Mouse (Mus musculus): ENCODE results near the gene Atp5d. TPM values are rescaled to one million over a fixed set of nuclear protein-coding genes. Genes with fewer than 3 reads are reported as not detected.
A peak's percentile ranks its signal among the peaks of the same experiment; 100 is the strongest.

Gene Atp5d
- polyA plus RNA-seq, 1 experiment from 2014 or later, result 861 TPM

GRCm38 (mm10) chr10:80117736-80118135 lies 20.7 kb upstream of the Atp5d start:
- Histone ChIP-seq H3K9me3 (replicated peaks) (no peaks in the 10 kb centered on the region), H3K4me2 (peak overlapping the region; percentile 97), H3K27me3 (replicated peaks) (no peaks in the 10 kb centered on the region), H3K27ac (ENCODE audit: poor library complexity, severe bottlenecking) (0 out of 2 replicates have a peak overlapping the region, but pooled peaks have one; percentile 53), H3K36me3 (peaks cover 44% of the 10 kb centered on the region), H3K4me1 (replicated peaks) (peaks cover 42% of the 10 kb centered on the region), H3K4me3 (peak overlapping the region; percentile 71), H3K9ac (peak overlapping the region; percentile 81)
- WGBS, result 67% methylated on average over 1 of the region's 1 CpGs
- no peak for ATAC-seq (ENCODE audit: insufficient number of reproducible peaks, low FRiP score)

- 85% methylated on average over 6 of the region's 6 CpGs for WGBS
- peaks cover 43% of the 10 kb centered on the region for H3K4me1 ChIP-seq (replicated peaks)
- H3K9ac ChIP-seq, result peak overlapping the region; percentile 81; the same call in 1 of the 2 replicates
- H3K4me3 ChIP-seq, result peak overlapping the region; percentile 71
- H3K27ac ChIP-seq (ENCODE audit: poor library complexity, severe bottlenecking), result no peak overlapping the region
- ATAC-seq (ENCODE audit: insufficient number of reproducible peaks, low FRiP score), result no peak
- no peaks in the 10 kb centered on the region for H3K27me3 ChIP-seq (replicated peaks)
- H3K9me3 ChIP-seq (replicated peaks), result no peaks in the 10 kb centered on the region
- H3K36me3 ChIP-seq, result peaks cover 48% of the 10 kb centered on the region
- peak overlapping the region; percentile 97 for H3K4me2 ChIP-seq
Observed at GRCm38 (mm10) chr10:80118552-80118951, 19.9 kb upstream of the Atp5d start.

- no peak overlapping the region for H3K4me3 ChIP-seq
- H3K9me3 ChIP-seq (replicated peaks), result no peaks in the 10 kb centered on the region
- no peak overlapping the region for H3K4me2 ChIP-seq
- peak overlapping the region; percentile 21; the same call in 1 of the 2 replicates for H3K9ac ChIP-seq
- ATAC-seq (ENCODE audit: insufficient number of reproducible peaks, low FRiP score), result no peak
- no peaks in the 10 kb centered on the region for H3K27me3 ChIP-seq (replicated peaks)
- H3K27ac ChIP-seq (ENCODE audit: poor library complexity, severe bottlenecking), result no peak overlapping the region
- WGBS, result 69% methylated on average over 2 of the region's 2 CpGs
- peaks cover 62% of the 10 kb centered on the region for H3K36me3 ChIP-seq
- peaks cover 51% of the 10 kb centered on the region for H3K4me1 ChIP-seq (replicated peaks)
Observed at GRCm38 (mm10) chr10:80120146-80120545, 18.3 kb upstream of the Atp5d start.

GRCm38 (mm10) chr10:80121639-80122038 lies 16.8 kb upstream of the Atp5d start:
- H3K27me3 ChIP-seq (replicated peaks), result no peaks in the 10 kb centered on the region
- no peaks in the 10 kb centered on the region for H3K9me3 ChIP-seq (replicated peaks)
- no peak overlapping the region for H3K9ac ChIP-seq
- no peak overlapping the region for H3K4me3 ChIP-seq
- WGBS, result 85% methylated on average over 2 of the region's 2 CpGs
- peaks cover 77% of the 10 kb centered on the region for H3K36me3 ChIP-seq
- peaks cover 51% of the 10 kb centered on the region for H3K4me1 ChIP-seq (replicated peaks)
- no peak overlapping the region for H3K27ac ChIP-seq (ENCODE audit: poor library complexity, severe bottlenecking)
- no peak overlapping the region for H3K4me2 ChIP-seq
- ATAC-seq (ENCODE audit: insufficient number of reproducible peaks, low FRiP score), result no peak

- Histone ChIP-seq H3K9ac (no peak overlapping the region), H3K27ac (ENCODE audit: poor library complexity, severe bottlenecking) (no peak overlapping the region)
- peak; percentile 10; the same call in 1 of the 2 replicates for ATAC-seq (ENCODE audit: insufficient number of reproducible peaks, low FRiP score)
Observed at GRCm38 (mm10) chr10:80123932-80124562, 14.4 kb upstream of the Atp5d start.

GRCm38 (mm10) chr10:80127920-80128319 lies 10.5 kb upstream of the Atp5d start:
- WGBS, result 95% methylated on average over 8 of the region's 8 CpGs
- Histone ChIP-seq H3K27me3 (replicated peaks) (0 out of 2 replicates have a peak, but pooled peaks cover 3% of the 10 kb centered on the region), H3K36me3 (peaks cover 95% of the 10 kb centered on the region), H3K27ac (ENCODE audit: poor library complexity, severe bottlenecking) (no peak overlapping the region), H3K4me2 (no peak overlapping the region), H3K4me1 (replicated peaks) (peaks cover 29% of the 10 kb centered on the region), H3K4me3 (no peak overlapping the region), H3K9me3 (replicated peaks) (no peaks in the 10 kb centered on the region), H3K9ac (no peak overlapping the region)
- no peak for ATAC-seq (ENCODE audit: insufficient number of reproducible peaks, low FRiP score)

More at GRCm38 (mm10) chr10:80123932-80124562, 14.4 kb upstream of the Atp5d start:
- WGBS, result 87% methylated on average over 9 of the region's 9 CpGs
- H3K36me3 ChIP-seq, result peaks cover 88% of the 10 kb centered on the region
- no peak overlapping the region for H3K4me2 ChIP-seq
- H3K4me3 ChIP-seq, result no peak overlapping the region
- no peaks in the 10 kb centered on the region for H3K9me3 ChIP-seq (replicated peaks)
- H3K27me3 ChIP-seq (replicated peaks), result no peaks in the 10 kb centered on the region
- H3K4me1 ChIP-seq (replicated peaks), result peaks cover 27% of the 10 kb centered on the region

- no peak overlapping the region for H3K27ac ChIP-seq (ENCODE audit: poor library complexity, severe bottlenecking)
- H3K36me3 ChIP-seq, result peaks cover 83% of the 10 kb centered on the region
- WGBS, result 92% methylated on average over 9 of the region's 9 CpGs
- H3K9ac ChIP-seq, result no peak overlapping the region
- H3K9me3 ChIP-seq (replicated peaks), result no peaks in the 10 kb centered on the region
- peaks cover 25% of the 10 kb centered on the region for H3K4me1 ChIP-seq (replicated peaks)
- H3K27me3 ChIP-seq (replicated peaks), result peaks cover 6% of the 10 kb centered on the region
- H3K4me2 ChIP-seq, result no peak overlapping the region
- ATAC-seq (ENCODE audit: insufficient number of reproducible peaks, low FRiP score), result no peak
- no peak overlapping the region for H3K4me3 ChIP-seq
Observed at GRCm38 (mm10) chr10:80129846-80130245, 8.6 kb upstream of the Atp5d start.

GRCm38 (mm10) chr10:80130403-80131031 lies 7.9 kb upstream of the Atp5d start:
- no peaks in the 10 kb centered on the region for H3K9me3 ChIP-seq (replicated peaks)
- peaks cover 76% of the 10 kb centered on the region for H3K36me3 ChIP-seq
- peaks cover 13% of the 10 kb centered on the region for H3K27me3 ChIP-seq (replicated peaks)
- H3K9ac ChIP-seq, result 0 out of 2 replicates have a peak overlapping the region, but pooled peaks have one; percentile 6
- H3K4me1 ChIP-seq (replicated peaks), result peaks cover 25% of the 10 kb centered on the region
- no peak overlapping the region for H3K4me3 ChIP-seq
- H3K27ac ChIP-seq (ENCODE audit: poor library complexity, severe bottlenecking), result no peak overlapping the region
- no peak for ATAC-seq (ENCODE audit: insufficient number of reproducible peaks, low FRiP score)
- 85% methylated on average over 18 of the region's 18 CpGs for WGBS
- no peak overlapping the region for H3K4me2 ChIP-seq

GRCm38 (mm10) chr10:80131316-80131951 lies 7.0 kb upstream of the Atp5d start:
- no peak overlapping the region for H3K27ac ChIP-seq (ENCODE audit: poor library complexity, severe bottlenecking)
- peak overlapping the region; percentile 47 for H3K4me2 ChIP-seq
- H3K27me3 ChIP-seq (replicated peaks), result peaks cover 22% of the 10 kb centered on the region
- WGBS, result 23% methylated on average over 55 of the region's 55 CpGs
- peaks cover 28% of the 10 kb centered on the region for H3K4me1 ChIP-seq (replicated peaks)
- 0 out of 2 replicates have a peak overlapping the region, but pooled peaks have one; percentile 6 for H3K4me3 ChIP-seq
- peaks cover 67% of the 10 kb centered on the region for H3K36me3 ChIP-seq
- H3K9ac ChIP-seq, result 0 out of 2 replicates have a peak overlapping the region, but pooled peaks have one; percentile 6
- 0 out of 2 replicates have a peak, but pooled peaks cover 4% of the 10 kb centered on the region for H3K9me3 ChIP-seq (replicated peaks)
- ATAC-seq (ENCODE audit: insufficient number of reproducible peaks, low FRiP score), result no peak; the same call in 1 of the 2 replicates

- Histone ChIP-seq H3K36me3 (peaks cover 62% of the 10 kb centered on the region), H3K9me3 (replicated peaks) (0 out of 2 replicates have a peak, but pooled peaks cover 4% of the 10 kb centered on the region), H3K27me3 (replicated peaks) (peaks cover 27% of the 10 kb centered on the region), H3K4me2 (peak overlapping the region; percentile 47), H3K27ac (ENCODE audit: poor library complexity, severe bottlenecking) (no peak overlapping the region), H3K4me3 (no peak overlapping the region), H3K9ac (no peak overlapping the region), H3K4me1 (replicated peaks) (peaks cover 33% of the 10 kb centered on the region)
- 46% methylated on average over 27 of the region's 27 CpGs for WGBS
- ATAC-seq (ENCODE audit: insufficient number of reproducible peaks, low FRiP score), result no peak
Observed at GRCm38 (mm10) chr10:80131952-80132350, 6.5 kb upstream of the Atp5d start.
